Mouse (Mus musculus) cerebellum, postnatal 4 days (tissue): ENCODE results near the gene Mylpf.
"Not testable (repeated sequence)": the region's sequence is repeated elsewhere in the genome, so short reads cannot be mapped to it uniquely, and the experiment has no call there.

Experiments used
- DNase-seq, 2 experiments: peaks; one replicate each; pipeline ENCODE4 v3.0.0; 2022; ENCODE audit warnings: low spot score in 2 of 2, mixed read lengths in 1 of 2

Gene Mylpf

DNA sequence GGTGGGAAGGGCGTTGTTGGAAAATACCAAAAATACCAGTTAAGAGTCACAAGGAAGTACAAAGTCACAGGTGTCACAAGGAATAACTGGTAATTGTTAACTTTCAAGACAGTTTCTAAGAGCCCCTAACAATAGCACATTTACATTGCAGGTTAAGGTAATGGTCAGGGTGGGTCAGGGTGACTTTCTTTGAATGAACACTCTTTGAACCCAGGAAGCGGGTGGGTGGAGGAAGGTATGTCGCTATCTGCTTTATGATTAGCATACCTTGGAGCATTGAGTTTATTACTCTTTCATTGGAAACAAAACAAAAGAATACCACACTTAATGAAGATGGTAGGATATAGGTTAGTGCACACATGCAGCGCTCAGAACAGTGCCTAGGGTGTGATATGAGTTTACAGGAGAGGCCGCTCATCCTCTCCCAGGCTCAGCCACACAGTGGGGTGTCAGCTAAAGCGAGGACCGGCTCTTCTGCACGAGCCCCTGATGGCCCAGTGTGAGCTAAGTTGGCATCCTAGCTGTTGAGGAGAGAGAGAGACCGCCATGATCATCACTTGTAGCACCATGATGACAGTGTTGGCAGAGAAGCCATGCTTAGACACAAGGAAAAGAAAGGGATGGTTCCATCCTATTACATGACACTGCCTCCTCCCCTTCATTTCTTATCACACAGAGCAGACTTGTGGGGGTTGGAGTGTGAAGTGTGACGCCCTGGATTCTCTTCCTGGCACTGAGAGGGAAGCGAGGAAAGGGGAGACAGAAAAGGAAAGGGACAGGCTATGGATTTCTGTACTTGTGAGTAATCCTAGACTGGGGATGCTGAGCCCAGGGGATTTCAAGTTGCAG, 16.7 kb downstream of the Mylpf start:
- no peak for DNase-seq

DNA sequence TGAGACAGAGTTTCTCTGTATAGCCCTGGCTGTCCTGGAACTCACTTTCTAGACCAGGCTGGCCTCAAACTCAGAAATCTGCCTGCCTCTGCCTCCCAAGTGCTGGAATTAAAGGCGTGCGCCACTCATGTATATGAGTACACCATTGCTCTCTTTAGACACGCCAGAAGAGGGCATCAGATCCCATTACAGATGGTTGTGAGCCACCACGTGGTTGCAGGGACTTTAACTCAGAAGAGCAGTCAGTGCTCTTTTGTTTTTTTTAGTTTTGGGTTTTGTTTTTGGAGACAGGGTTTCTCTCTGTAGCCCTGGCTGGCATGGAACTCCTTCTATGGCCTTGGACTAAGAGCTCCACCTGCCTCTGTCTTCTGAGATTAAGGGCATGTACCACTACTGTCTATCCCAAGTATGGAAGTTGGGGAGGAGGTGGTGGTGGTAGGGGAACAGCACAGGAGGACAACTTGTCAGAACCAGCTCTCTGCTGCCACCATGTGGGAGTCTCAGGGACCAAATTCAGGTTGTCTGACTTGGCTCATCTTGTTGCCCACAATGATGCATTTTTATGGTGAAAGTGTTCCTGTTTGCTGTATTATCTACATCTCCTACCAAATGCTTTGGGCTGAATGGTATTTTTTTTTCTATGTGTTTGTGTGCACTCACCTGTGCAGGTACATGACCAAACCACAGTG, 20.1 kb downstream of the Mylpf start:
- peak; percentile 67 to 82 for DNase-seq

DNA sequence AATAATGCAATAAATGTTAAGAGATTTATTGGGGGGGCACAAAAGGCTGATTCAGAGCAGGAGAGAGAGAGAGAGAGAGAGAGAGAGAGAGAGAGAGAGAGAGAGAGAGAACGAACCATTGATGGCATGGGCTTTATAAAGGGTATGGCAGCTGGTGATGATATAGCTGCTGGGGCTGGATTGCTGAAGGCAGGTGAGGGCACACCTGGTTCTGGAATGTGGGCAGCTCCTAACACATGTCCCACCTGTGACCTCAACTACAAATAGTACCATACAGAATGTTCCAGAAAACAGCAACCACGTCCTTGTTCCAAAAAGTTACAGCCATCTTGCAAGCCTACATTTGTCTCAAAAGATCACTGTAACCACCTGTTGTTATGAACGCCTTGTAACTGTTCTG, 22.7 kb downstream of the Mylpf start:
- no peak for DNase-seq

DNA sequence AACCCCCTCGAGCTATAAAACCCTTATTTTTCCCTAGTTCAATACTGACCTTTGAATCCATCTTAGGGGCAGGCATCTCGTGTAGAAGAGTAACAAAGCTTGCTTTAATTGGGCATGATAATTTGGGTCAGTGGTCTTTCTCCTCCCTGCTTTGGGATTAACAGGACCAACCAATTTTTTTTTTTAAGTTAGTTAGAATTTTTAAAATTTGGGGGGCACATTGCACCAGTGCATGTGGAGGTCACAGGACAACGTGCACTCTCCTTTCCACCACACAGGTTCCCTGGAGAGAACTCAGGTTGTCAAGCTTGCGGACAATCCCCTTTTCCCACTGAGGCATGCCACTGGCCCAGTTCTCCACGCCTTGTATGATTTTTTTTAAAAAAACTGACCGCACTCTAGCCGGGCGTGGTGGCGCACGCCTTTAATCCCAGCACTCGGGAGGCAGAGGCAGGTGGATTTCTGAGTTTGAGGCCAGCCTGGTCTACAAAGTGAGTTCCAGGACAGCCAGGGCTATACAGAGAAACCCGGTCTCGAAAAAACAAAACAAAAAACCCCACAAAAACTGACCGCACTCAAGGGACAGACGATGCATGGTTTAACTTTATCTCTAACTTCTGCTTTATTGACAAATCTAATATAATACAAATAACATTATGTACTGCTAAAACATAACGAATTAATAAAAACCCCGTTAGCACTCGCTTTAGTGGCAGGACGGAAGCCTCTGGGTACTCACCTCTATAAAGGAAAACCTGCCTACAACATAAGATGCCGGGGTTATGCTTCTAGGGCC, 23.3 kb downstream of the Mylpf start:
- DNase-seq: no peak

DNA sequence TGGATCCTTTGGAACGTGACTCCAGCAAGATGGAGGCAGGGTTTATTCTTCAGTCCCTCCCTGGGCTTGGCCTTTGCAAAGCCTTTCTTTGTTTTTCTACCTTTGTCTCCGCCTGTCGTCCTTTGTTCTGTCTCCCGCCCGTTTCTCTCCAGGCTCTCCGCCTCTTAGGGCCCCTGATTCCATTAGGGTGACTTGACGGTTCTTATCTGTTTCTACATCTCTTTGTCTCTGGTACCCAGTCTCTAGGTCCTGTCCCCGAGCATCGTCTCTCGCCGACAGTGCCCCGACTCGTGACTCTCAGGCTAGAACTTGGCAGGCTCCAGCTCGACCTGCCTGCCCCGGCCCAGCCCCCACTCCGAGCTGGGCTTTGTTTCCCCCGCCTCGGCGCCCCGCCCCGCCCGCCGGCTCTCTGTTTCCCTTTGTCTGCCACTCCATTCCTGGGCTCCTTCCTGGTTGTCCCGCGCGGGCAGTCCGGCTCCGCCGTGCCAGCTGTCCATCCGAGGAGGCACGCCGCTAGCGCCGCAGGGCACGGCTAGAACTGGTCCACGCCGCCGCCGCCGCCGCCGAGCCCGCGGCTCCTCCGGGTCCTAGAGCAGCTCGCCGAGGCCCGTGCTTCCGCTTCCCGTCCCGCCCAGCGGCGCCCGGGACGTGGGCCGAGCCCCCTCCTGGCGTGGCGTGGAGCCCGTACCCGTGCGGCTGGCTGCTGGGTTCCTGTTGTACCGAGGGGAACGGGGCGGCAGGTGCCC, 24.1 kb downstream of the Mylpf start, which contains the start of the genes Zfp553 and Sept1:
Gene Zfp553 (plus strand): TSS at position 440 of the 746 bp plus-strand sequence.
Gene Sept1 (minus strand): TSS at position 509 of the 746 bp plus-strand sequence.
- DNase-seq: peak; percentile 71 to 87

DNA sequence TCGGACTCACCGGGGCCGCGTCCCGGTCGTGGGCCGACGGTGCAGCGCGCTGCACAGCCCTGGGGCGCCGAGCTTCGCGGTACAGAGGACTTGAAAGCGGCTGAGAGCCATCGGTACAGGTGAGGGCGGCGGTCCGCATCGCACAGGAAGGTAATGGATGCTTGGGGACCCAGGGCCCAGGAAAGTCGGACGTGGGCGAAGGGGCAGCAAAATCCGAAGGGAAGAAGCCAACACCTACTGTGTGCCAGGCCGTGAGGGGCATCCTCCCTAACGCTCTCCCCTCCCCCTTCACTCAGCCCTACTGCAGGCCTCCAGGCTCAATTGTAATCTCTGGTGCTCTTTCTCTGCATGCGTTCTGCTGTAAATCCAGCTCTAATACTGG, 24.7 kb downstream of the Mylpf start:
- no peak for DNase-seq

DNA sequence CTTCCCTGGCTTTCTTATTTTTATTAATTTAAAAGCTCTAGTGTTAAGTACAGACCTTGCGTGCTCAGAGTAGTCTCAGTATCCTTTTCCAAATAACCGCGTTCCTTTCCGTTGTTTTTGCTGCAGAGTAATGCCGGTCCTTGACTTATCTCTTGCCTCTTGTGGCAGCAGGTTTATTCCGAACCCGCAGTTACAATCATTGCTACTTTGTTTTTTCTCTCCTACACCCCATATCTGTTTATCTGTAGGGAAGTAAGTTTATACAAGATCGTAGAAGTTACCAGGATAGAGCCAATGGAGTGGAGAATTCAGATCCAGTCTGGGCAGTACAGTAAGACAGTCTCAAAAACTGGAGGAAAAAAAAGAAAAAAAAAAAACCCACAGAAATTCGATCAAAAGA, 25.1 kb downstream of the Mylpf start:
- DNase-seq: no peak

DNA sequence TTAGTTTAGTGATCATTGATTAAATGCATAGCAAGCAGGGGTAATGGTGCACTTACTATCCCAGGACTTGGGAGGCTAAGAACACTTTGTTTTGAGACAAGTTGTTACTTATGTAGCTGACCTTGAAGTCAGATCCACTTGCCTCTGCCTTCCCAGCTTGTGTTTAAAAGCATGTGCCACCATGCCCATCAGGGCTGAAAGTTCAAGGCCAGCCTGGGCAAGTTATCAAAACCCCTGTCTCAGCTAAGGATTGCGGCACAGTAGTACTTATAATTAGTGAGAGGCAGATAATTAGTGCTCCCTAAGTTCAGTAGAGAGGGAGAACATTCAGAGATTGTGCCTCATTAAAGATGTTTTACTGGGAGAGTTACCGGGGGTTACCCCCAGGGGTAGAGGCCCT, 26.1 kb downstream of the Mylpf start:
- no peak for DNase-seq

DNA sequence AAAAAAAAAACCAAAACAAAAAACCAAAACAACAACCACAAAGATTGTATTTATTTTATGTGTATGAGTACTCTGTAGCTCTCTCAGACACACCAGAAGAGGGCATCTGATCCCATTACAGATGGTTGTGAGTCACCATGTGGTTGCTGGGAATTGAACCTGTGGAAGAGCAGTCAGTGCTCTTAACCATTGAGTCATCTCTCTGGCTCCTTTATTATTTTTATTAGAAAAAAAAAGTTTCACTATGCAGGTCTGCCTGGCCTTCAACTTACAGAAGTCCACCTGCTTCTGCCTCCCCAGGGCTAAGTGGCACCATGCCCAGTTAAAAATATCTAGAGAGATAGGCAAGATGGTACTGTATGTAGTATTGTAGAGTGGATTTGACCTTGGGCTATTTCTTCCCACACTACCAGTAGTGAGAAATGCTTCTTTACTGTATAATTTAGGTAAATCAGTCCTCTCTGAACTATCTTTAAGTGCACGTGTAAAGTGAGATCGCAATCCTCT, 34.7 kb downstream of the Mylpf start:
- DNase-seq: no peak

DNA sequence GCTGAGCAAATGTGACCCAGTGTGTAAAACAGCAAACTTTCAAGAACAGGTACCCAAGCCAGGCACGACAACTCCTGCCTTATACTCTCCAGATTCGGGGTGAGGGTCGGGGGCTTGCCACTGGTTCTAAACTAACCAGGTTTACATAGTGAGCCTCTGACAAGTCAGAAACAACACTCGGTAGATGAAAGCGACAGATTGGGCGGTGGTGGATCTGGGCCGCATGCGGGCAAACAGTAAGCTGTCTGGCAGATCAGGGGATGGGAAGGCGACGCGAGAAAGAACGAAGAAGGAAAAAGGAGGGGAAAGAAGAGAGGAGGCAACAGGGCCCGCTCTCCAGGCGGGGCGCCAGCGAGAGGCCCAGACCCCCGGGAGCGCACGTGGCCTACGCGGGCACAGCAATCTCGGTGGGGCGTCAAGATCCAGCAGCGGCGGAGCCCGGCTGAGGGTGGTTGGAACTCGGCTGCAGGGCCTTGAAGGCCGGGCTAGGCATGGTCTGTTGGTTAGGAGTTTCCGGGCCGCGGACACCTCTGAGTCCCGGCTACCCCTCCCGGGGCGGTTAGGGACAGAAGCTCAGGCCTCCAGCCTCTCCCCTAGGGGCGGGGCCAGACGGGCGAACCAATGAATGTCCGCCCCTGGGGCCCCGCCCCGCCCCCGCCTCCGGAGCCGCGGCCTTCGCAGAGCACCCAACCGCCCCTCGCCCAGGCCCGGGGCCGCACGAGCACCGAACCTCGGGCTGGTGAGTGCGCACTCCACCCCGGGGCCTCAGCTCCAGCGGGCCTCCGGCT, 35.4 kb downstream of the Mylpf start, which contains the start of gene Zfp771:
Gene Zfp771 (plus strand): TSS at position 405 of the 788 bp plus-strand sequence.
- DNase-seq: peak; percentile 78 to 93

DNA sequence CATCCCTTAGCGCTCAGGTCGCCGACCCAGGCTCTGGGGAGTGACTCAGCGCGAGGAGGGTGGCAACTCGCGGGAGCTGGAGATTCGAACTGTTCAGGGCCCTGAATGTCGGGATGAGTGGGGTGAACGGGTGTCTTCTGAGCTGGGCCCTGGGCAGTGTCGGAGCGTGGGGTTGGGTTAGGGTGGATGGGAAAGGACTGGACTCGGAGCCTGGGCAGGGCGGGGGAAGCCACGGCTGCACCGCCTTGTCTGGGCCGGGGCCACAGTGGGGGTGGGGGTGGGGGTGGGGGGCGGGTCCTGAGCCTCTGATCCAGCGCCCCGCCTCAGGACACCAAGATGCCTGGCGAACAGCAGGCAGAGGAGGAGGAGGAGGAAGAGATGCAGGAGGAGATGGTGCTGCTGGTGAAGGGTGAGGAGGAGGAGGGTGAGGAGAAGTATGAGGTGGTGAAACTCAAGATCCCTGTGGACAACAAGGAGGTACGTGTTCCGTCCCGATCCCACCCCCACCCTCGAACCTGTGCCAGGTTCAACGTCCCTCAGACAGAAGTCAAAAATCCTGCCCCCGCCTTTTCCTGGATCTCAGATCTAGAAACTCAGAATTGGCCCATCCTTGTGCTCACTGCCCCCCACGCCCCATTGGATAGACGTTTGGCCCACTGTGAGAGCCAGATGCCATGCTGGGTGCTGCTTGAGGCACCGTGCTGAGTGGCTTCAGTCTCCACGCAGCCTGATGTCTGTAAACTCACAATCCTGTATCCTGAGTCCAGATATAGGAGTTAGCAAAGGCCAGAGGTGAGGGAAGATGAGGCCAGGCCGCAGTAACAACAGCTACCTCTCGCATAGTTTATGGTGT, 36.2 kb downstream of the Mylpf start:
- no peak for DNase-seq

DNA sequence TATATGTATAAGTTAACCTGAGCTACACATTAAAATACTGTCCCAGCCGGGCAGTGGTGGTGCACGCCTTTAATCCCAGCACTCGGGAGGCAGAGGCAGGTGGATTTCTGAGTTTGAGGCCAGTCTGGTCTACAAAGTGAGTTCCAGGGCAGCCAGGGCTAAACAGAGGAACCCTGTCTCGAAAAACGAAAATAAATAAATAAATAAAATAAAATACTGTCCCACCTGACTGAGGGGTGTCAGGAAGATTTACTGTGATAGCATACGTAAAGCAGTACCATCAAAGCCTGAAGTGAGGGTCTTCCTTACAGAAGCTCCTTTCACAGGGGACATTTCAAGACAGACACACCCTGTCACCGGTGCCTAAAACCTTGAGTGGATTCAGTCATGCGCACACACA, 41.8 kb downstream of the Mylpf start:
- not testable (repeated sequence) for DNase-seq

DNA sequence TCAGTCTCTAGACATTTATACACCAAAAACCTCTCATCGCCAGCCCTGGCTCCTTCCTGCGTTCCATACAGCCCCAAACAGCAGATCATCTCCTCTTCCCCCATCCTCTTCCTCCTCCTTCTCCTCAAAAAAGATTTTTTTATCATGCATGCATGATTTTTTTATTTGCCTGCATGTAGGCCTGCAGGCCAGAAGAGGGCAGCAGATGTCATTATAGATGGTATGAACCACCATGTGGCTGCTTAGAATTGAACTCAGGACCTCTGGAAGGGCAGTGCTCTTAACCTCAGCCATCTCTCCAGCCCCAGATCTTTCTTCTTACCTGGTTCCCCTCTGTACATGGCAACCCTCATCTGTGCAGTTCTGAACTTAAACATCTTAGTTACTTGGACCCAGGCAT, 43.7 kb downstream of the Mylpf start:
- no peak for DNase-seq

DNA sequence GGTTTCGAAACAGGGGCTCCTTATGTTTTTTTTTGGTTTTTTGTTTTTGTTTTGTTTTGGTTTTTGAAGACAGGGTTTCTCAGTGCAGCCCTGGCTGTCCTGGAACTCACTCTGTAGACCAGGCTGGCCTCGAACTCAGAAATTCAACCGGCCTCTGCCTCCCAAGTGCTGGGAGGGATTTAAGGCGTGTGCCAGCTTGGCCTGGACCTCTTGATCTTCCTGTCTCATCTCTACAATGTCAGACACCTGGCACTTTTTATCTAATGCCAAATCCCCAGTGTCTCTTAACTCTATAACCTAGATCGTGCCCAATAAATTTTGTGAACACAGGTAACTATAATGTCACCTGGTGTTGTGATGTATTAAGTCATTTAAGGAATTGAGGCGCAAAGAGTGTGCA, 44.7 kb downstream of the Mylpf start:
- no peak for DNase-seq

DNA sequence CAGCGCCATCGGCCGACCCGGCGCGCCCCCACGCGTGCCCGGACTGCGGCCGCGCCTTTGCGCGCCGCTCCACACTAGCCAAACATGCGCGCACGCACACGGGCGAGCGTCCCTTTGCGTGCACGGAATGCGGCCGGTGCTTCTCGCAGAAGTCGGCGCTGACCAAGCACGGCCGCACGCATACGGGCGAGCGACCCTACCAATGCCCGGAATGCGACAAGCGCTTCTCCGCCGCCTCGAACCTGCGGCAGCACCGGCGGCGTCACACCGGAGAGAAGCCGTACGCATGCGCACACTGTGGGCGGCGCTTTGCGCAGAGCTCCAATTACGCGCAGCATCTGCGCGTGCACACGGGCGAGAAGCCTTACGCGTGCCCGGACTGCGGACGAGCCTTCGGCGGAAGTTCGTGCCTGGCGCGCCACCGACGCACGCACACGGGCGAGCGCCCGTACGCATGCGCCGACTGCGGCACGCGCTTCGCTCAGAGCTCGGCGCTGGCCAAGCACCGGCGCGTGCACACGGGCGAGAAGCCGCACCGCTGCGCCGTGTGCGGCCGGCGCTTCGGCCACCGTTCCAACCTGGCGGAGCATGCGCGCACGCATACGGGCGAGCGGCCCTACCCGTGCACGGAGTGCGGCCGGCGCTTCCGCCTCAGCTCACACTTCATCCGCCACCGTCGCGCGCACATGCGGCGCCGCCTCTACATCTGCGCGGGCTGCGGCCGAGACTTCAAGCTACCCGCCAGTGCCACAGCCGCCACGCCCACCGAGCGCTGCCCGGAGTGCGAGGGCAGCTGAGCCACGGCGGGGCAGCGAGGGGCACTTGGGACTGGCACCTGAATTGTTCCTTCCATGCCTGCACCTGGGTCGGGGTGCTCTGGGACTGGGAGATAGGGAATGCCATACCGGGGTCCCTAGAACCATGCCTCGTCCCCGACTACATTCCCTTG, 45.4 kb downstream of the Mylpf start:
- DNase-seq: peak; percentile 82 to 96

DNA sequence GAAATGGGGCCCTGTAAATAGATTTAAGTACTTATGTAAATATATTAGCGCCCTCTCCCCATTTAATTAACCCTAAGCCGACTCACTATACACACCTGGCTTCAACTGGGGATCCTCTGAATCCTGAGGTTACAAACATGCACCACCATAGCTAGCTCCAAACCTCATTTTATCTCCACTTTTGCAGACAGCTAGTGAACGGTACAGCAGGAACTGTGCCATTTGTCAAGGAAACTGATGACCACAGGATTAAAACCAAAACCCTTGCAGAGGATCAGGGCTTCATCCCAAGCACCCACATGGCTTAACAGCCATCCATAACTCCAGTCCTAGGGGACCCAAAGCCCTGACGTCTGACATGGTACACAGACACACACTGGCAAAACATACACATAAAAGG, 46.3 kb downstream of the Mylpf start:
- no peak for DNase-seq

DNA sequence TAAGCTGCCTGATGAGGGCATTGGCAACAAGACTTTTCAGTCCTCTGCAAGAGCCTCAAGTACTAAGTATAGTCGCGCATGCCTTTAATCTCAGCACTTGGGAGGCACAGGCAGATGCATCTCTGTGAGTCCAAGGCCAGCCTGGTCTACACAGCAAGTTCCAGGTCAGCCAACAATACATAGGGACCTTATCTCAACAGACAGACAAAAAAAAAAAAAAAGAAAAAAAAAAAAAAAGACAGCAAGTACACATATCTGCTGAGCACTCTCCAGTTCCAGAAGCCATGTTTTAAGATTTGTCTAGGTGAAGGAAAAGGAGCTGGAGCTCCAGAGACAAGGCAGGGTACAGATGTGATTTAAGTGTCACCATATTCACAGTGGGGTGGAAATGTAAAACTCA, 47.3 kb downstream of the Mylpf start:
- no peak for DNase-seq

DNA sequence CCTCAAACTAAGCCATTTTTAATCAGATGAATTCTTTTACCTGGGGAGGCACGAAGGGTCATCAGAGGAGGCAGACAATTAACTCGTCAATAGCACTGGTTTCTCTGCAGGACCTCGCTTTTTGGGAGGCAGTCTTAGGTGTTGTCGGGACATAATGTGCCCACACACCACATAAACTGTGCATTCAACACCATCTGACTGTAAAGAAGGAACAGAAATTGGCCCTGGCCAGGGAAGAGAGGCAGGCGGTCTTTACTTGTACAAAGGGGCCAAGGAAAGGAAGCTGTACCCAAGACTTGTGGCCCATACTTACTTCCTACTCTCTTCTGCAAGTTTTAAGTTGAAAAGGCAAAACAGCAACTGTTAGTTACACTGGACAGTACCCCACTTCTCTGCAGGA, 47.8 kb downstream of the Mylpf start:
- DNase-seq: no peak
